Mouse (Mus musculus) T-helper 2 cell (primary cell): ENCODE measurements around the gene Nccrp1.

Experiments used
- in situ Hi-C: fragments of 300-600 bp; cut with MboI, MseI; formaldehyde crosslinking; loops from one replicate; pipeline ENCODE4 v1.15.1; 2025; ENCODE audit warnings: high pct_unique_total_duplicates

The Nccrp1 gene

GRCm38 (mm10) chr7:28547154-28547553 lies at the start of gene Nccrp1:
TSS of gene Nccrp1 (minus strand) at chr7:28547254.
- in situ Hi-C loops, result no loop called here

GRCm38 (mm10) chr7:28595751-28596435 lies 48.8 kb upstream of the Nccrp1 start:
- in situ Hi-C loops, result no loop called here

GRCm38 (mm10) chr7:28593206-28594111 lies 46.4 kb upstream of the Nccrp1 start:
- in situ Hi-C loops, result no loop called here

GRCm38 (mm10) chr7:28591862-28592261 lies 44.8 kb upstream of the Nccrp1 start:
- in situ Hi-C loops, result no loop called here

GRCm38 (mm10) chr7:28587644-28588043 lies 40.6 kb upstream of the Nccrp1 start:
- in situ Hi-C loops, result no loop called here

GRCm38 (mm10) chr7:28586663-28587411 lies 39.8 kb upstream of the Nccrp1 start:
- in situ Hi-C loops, result no loop called here

GRCm38 (mm10) chr7:28585001-28585400 lies 37.9 kb upstream of the Nccrp1 start:
- in situ Hi-C loops, result no loop called here

GRCm38 (mm10) chr7:28584468-28584867 lies 37.4 kb upstream of the Nccrp1 start:
- in situ Hi-C loops, result no loop called here

- in situ Hi-C loops, result no loop called here
Observed at GRCm38 (mm10) chr7:28583570-28584344, 36.7 kb upstream of the Nccrp1 start.

GRCm38 (mm10) chr7:28582841-28583240 lies 35.8 kb upstream of the Nccrp1 start:
- in situ Hi-C loops, result no loop called here

GRCm38 (mm10) chr7:28581721-28582120 lies 34.7 kb upstream of the Nccrp1 start:
- in situ Hi-C loops, result no loop called here

- in situ Hi-C loops, result no loop called here
Observed at GRCm38 (mm10) chr7:28579826-28580225, 32.8 kb upstream of the Nccrp1 start.

GRCm38 (mm10) chr7:28578543-28579053 lies 31.5 kb upstream of the Nccrp1 start:
- in situ Hi-C loops, result no loop called here

GRCm38 (mm10) chr7:28577826-28578542 lies 30.9 kb upstream of the Nccrp1 start:
- in situ Hi-C loops, result no loop called here

- in situ Hi-C loops, result no loop called here
Observed at GRCm38 (mm10) chr7:28576271-28576914, 29.3 kb upstream of the Nccrp1 start.

GRCm38 (mm10) chr7:28575597-28575996 lies 28.5 kb upstream of the Nccrp1 start:
- in situ Hi-C loops, result no loop called here

GRCm38 (mm10) chr7:28573236-28573635 lies 26.2 kb upstream of the Nccrp1 start:
- in situ Hi-C loops, result no loop called here

- in situ Hi-C loops, result no loop called here
Observed at GRCm38 (mm10) chr7:28572689-28573088, 25.6 kb upstream of the Nccrp1 start.

GRCm38 (mm10) chr7:28570982-28571682 lies 24.1 kb upstream of the Nccrp1 start:
- in situ Hi-C loops, result no loop called here
